Mouse (Mus musculus) left cerebral cortex, adult 11 months (tissue): ENCODE measurements around the gene Trove2.
"Not testable (repeated sequence)": the region's sequence is repeated elsewhere in the genome, so short reads cannot be mapped to it uniquely, and the experiment has no call there.

Source experiments
- DNase-seq: peaks from one replicate; pipeline ENCODE4 v3.0.0; 2022; ENCODE audit warnings: low spot score

Trove2 gene

DNA sequence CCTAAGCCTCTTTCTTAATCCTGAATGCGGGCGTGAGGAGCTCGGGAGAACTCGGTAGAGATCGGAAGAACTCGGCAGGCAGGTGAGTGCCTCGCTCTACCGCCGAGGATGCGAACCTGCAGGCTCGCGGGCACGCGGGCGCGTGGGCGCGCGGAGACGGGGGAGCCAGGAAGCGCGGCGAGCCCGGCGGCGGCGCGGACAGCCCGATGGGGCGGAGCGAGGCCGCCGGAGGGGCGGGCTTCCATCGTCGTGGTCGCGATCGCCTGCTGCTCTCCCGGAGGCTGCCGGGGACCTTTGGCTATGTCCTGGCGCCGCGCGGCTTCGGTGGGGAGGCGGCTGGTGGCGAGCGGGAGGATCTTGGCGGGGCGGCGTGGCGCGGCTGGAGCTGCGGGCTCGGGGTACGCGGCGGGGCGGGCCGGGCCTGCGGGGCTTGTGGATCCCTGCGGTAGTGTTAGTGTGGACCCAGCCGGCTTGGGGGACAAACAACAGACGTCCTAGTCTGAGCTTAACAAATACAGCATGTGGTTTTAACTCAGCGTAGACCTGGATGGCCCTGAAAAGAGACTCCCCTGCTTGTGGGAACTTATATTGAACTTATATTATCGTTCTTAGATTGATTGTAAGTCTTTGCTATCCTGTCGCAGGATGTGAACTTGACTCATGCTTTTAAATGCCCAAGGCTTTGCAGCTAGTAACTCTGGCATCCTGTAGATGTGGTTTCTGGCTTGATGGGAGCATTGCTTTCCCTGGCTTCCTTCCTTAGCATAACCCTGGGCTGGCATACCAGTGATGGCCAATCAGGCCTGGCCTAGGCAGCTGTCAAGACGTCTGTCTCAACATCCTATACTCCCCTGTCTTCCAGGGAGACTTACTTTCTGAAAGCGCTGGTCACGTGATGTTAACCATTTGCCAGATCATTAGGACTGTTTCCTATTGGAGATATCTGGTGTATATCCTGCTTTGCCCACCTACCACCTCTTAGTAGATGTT is 37.2 kb downstream of the Trove2 start:
- peak; percentile 80 for DNase-seq

DNA sequence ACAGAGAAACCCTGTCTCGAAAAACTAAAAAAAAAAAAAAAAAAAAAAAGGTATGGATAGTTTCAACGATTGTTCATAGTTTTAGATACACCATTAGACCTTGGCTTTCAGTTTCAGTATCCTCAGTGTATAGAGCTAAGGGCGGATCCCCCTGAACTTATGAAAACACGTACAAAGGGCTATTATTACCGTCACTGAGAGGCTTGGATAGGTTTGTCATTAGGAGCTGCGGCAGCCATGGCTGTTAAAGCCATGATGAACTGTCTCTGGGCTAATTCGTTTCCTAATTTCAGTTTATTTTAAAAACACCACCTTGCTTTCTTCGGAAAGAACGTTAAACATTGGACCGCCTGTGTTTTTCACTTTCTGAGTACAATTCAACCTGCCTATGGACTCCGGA is 38.1 kb downstream of the Trove2 start:
- no peak for DNase-seq

DNA sequence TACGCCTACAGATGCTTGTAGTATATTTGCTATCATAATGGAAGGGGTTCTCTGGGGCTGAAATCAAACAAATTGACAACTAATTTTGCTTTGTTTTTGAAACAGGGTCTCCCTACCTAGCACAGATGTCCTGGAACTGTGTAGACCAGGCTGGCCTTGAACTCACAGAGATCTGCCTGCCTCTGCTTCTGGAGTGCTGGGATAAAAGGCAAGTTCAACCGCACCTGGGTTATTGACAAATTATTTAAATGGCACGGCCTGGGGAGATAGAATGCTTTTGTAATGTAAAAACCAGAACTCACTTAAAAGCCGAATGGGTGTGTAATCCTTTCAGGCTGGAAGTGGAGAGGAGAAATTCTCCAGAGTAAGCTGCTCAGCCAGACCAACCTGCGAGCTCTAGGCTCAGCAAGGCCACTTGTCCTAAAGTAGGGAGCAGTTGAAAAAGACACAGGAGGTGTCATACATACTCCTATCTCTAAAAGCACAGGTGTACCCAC is 42.9 kb downstream of the Trove2 start:
- DNase-seq = no peak

DNA sequence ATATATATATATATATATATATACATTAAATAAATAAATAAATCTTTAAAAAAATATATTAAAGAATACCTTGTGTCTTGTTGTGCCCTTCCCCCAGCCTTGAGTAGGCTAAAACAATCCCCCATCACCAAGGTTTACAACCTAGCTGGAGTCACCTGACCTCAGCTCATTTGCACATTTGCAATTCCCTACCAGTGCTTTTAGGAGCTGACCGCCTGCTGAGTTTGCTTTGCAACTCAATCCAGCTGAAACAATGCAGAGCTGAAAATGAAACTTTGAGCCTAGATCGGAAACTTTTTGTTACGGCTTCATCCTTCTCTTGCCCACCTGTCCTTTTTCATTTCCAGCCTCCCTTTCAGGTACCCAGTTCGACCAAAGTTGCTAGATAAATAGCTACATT is 45.2 kb downstream of the Trove2 start:
- no peak for DNase-seq

DNA sequence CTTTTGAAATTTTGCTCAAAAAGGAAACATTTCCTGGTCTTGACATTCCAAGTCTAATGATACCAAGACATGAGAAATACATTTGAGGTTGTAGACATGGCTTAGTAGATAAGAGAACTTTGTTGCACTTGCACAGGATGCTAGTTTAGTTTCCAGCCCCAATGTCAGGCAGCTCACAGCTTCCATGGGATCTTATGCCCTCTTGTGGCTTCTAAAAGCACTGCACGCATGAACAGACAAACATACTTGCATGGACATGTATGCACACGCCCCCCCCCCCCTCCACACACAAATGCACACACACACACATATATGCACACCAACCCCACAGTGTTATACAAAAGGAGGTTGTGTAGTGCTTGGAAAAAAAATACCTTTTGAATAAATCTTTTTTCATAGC is 46.0 kb downstream of the Trove2 start:
- no peak for DNase-seq

DNA sequence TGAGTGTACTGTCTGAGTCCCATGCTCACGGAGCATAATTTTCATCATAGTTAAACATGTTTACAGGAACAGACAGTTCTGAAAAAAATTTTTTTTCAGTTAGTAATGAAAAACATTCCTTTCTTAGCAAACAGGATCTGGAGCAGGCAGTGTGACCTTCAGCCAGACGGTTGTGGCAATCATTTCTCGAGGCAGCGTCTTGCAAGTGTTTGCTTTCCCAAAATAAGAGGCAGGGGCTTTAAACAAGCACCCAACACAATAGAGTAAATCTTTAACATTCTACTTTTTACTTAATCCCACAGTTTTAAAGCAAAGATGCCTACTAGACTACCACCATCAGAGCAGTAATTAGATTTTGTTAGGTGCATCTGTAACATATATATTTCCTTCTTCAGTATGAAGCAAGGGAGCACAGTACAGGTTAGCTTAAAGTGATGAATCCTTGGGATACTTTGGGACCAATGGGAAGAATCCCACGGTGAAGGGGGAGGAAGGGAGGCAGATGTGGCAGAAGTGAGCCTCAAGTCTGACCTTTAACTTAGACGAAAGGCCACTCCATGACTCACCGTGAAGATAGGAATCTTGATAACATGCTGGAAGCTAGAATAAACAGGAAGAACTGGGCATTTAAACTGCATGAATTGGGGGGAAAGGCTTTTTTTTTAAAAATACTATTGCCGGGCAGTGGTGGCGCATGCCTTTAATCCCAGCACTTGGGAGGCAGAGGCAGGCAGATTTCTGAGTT is 49.0 kb downstream of the Trove2 start:
- no peak for DNase-seq

DNA sequence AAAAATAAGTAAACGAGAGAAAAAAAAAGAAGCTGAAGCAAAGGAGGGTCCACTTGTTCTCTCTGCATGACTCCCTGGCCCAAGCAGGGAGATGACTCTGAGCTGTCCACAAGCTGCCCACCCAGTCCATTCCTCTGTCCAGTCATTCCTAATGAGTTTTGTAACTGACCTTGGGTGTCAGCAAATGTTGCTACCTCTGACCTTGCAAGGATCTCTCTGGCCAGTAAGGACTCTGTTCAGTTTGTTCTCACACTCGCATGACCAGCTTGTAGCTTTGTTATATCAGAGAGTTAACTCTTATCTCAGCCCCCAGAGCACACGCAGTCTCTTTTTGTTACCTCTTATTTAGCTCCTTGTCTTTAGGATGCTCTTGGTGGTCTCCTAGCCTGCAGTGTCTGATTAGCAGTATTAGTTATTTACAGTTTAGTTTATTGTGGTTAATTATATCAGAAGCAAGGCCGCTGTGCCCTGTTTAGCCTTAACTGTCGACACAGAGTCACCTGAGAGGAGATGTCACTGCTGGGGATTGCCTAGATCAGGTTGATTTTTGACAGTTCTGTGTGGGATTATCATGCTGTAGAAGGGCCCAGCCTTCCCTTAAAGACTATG is 52.3 kb downstream of the Trove2 start:
- DNase-seq = no peak

DNA sequence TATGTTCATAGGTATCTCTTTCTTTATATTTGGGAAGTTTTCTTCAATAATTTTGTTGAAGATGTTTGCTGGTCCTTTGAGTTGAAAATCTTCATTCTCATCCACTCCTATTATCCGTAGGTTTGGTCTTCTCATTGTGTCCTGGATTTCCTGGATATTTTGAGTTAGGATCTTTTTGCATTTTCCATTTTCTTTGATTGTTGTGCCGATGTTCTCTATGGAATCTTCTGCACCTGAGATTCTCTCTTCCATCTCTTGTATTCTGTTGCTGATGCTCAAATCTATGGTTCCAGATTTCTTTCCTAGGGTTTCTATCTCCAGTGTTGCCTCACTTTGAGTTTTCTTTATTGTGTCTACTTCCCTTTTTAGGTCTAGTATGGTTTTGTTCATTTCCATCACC is 60.8 kb downstream of the Trove2 start, which contains the start of gene Glrx2:
Glrx2 (plus strand) TSS at position 301 of the 400 bp plus-strand sequence.
- DNase-seq = not testable (repeated sequence)

DNA sequence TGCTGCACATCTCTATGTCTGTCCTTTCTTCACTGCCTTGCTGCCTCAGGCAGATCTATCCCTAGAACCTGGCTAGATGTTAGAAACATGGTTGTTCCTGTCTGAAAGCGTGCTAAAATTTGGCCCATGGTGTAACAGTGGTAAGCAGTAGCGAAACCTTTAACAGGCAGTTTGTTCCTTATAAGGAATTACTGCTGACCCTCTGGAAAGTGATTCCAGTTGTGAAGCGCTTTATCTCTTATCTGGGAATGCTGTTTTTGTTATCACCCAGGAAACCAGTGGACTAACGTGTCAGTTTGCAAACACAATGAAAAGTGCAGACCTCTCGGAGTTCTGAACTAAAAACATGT is 66.3 kb downstream of the Trove2 start:
- no peak for DNase-seq

DNA sequence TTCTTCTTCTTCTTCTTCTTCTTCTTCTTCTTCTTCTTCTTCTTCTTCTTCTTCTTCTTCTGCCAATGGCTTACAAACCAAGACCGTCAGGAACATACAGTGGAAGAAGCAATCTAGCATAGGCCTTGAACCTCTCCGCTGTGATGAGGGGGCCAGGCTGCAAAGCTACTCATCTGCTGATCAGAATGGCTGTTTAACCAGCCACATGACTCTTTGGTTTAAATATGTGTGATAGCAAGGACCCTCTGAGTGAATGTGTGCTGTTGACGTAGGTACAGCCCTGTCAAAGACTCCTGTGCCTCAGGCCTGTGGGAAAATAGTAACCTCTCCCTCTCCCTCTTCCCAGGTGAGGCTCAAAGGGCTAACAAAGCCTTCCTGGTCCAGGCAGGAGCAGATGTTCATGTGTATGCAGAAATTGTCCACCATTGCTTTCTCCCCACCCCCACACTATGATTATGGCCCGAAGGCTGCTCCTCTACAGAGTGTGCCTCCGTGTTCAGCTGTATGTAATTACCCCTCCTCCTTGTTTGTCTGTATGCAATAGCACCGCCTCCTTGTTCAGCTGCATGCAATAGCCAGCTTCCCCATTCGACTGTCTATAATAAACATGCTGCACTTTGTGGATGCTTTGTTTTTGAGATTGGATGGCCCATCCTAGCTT is 66.8 kb downstream of the Trove2 start:
- no peak for DNase-seq

DNA sequence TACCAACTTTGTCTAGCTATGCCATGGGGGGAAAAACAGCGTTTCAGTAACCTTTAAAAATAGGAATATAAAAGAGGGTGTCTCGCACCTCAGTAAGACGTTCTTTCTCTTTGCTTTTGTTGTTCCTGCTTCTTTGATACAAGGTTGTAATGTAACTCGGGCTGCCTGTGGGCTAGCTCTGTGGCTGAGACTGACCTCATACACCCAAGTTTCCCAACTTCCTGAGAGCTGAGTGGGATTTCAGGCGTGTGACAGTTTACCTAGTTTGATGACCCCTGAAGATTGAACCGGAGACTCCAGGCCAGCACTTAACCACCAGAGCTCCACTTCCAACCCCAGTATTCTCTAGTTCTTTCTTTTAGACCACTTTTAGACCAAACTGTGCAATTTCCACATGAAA is 68.5 kb downstream of the Trove2 start:
- DNase-seq = no peak

DNA sequence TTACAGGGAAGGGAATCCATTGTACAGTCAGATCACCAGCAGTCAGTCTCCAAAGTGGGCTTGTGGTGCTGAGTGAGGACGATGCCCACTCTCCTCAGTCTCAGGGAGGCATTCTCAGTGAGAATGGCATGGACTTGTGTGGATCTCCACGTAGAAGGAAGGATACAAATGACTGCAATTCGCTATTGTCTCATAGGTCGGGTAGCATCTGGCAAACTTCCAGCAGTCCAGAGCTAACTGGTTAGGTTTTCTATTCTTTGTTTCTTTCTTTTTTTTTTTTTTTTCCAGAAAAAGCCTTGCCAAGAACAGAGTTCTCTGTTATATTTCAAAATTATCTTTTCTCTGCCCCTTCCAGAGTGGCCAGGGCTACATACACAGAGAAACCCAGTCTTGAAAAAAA is 69.9 kb downstream of the Trove2 start:
- no peak for DNase-seq

DNA sequence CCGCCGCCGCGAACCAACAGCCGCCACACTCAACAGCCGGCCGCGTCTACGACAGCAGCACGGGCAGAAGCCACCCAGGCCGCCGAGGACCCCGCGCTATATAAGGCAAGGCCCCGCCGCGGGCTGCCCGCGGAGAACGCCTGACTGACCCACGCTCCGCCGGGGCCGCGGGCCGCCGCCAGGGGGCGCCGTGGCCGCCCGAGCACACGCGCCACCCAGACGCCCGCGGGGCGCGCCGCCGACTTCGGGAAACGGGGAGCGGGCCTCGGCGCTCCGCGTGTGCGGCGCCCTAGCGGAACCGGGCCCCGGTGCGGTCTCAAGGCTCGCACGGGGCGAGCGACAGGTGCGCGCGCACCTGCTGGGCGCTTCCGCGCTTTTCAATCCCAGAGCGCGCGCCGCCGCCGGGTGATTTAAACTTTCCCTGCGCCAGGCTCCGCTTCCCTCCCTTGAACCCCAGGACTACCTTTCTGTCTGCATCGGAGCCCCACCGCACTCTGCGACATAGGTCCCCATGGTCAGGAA is 74.1 kb downstream of the Trove2 start, which contains the start of gene Cdc73:
Cdc73 (minus strand) TSS at position 153 of the 522 bp plus-strand sequence.
- DNase-seq = peak; percentile 88

DNA sequence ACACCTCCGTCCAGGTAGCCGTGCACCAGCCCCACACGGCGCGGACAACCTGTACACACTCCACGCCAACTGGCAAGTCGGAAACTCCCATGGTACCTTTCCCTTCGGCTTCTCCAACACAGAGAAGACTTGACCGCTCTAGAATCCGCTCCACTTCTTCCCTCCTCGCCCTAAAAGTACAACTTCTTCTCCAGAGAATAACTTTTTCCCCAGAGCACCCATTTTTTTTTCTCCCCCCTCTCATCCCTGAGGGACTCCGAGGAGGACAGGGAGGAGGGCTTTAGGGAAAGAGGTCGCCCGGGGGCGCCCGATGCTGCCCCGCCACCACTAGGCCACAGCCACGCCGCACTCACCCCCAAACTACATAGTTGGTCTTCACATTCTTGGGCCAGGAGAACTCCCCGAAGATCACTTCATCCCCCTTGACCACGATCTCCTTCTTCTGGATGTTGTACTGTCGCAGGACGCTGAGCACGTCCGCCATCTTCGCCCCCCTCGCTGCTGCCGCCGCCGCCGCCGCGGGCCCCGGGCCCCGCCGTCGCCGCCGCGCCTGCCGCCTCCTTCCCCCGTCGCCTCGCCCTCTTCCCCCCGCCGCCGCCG is 74.6 kb downstream of the Trove2 start:
- no peak for DNase-seq

DNA sequence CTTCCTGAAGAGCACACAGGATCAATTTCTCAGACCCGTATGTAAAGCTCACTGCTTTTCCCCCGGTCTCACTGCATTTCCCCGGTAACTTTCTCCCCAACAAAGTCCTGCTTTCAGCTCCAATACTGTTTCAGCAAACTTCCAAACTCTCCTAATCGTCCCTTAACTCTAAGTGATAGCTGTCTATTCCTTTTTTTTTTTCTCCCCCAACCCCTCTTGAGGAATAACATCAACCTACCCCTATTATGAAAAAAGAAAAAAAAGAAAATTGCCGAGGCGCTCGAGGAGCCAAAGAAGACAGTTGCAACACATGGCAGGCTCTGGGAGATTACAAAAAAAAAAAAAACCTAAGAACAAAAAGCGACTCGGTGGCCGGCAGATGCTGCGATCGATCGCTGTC is 75.1 kb downstream of the Trove2 start:
- DNase-seq = no peak
